Mouse (Mus musculus): ENCODE results near the gene Mpv17. TPM values are rescaled to one million over a fixed set of nuclear protein-coding genes. Genes with fewer than 3 reads are reported as not detected.

Gene Mpv17
- total and polyA plus RNA-seq, 3 experiments = 25.8 to 49.9 TPM; not detected in 1

DNA sequence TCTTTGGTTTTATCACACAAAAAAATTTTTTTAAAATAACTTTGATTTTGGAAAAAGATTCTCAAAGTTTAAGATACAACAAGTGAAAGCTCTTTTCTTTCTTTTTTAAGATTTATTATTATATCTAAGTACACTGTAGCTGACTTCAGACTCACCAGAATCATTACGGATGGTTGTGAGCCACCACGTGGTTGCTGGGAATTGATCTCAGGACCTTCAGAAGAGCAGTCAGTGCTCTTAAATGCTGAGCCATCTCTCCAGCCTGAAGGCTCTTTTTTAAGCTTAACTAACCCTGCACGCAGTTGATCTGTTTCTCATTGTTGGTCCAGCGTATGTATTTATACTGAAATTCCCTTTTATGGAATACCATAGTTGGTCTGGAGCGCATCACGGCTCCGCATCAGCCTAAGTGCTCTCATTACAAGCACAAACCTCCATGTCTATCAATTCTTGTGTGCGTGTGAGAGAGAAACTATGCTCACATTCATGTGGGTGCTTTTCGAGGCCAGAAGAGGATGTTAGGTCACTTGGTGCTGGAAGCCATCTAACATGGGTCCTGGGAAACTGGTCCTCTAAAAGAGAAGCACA is 27.2 kb upstream of the Mpv17 start:
- Histone ChIP-seq H3K79me2 (ENCODE audit: control insufficient read depth, insufficient read depth, low read length, poor library complexity) (peaks cover 33% of the 10 kb centered on the region), H3K27ac (ENCODE audit: control insufficient read depth, low read depth, low read length) (no peak overlapping the region), H3K4me3 (ENCODE audit: control insufficient read depth in 1 of 2, insufficient read depth in 1 of 2, low read depth in 2 of 2, low read length in 2 of 2) (peak overlapping the region in 1 of 2 experiments; percentile 85; a peak in 2 of 4 replicates), H3K9me3 (replicated peaks; ENCODE audit: insufficient read depth, low read length) (no peaks in the 10 kb centered on the region), H3K27me3 (ENCODE audit: control insufficient read depth in 1 of 2, insufficient read depth in 2 of 2, low read length in 2 of 2) (no peaks in the 10 kb centered on the region), H3K4me1 (ENCODE audit: control insufficient read depth in 1 of 2, insufficient read depth in 2 of 2, low read length in 2 of 2) (peaks cover 19 to 27% of the 10 kb centered on the region in 2 experiments), H3K36me3 (ENCODE audit: control insufficient read depth in 1 of 2, insufficient read depth in 2 of 2, low read length in 2 of 2) (peaks cover 2 to 38% of the 10 kb centered on the region in 2 experiments; a peak in 3 of 4 replicates), H3K9ac (ENCODE audit: control insufficient read depth, low read depth, low read length, poor library complexity, severe bottlenecking) (no peak overlapping the region; the same call in 1 of the 2 replicates)
- no peak for TF ChIP-seq BHLHE40 (IDR thresholded peaks at IDR 0.05; ENCODE audit: borderline replicate concordance, low read depth, low read length)
- TF ChIP-seq USF2 (IDR thresholded peaks at IDR 0.05; ENCODE audit: borderline replicate concordance in 1 of 2, insufficient read depth in 1 of 2, low read depth in 1 of 2, low read length in 2 of 2) = no peak
- TF ChIP-seq MYC (IDR thresholded peaks at IDR 0.05; ENCODE audit: low read depth, low read length) = no peak
- TF ChIP-seq GATA1 (IDR thresholded peaks at IDR 0.05; ENCODE audit: low read depth, low read length) = no peak
- no peak for TF ChIP-seq GABPA (IDR thresholded peaks at IDR 0.05; ENCODE audit: low read depth, low read length)
- TF ChIP-seq ZC3H11A (IDR thresholded peaks at IDR 0.05; ENCODE audit: low read depth, low read length) = no peak
- TF ChIP-seq ZMIZ1 (IDR thresholded peaks at IDR 0.05; ENCODE audit: low read depth, low read length) = no peak
- TF ChIP-seq EP300 (IDR thresholded peaks at IDR 0.05; ENCODE audit: low read depth in 1 of 2, low read length in 2 of 2) = no peak
- TF ChIP-seq POLR2AphosphoS2 (IDR thresholded peaks at IDR 0.05; ENCODE audit: low read length) = no peak
- no peak for TF ChIP-seq SMC3 (IDR thresholded peaks at IDR 0.05; ENCODE audit: low read depth, low read length)
- no peak for TF ChIP-seq CTCF (IDR thresholded peaks at IDR 0.05 in 2 of 3, conservative IDR thresholded peaks at IDR 0.05 in 1 of 3; ENCODE audit: control insufficient read depth in 1 of 3, insufficient read depth in 1 of 3, low read depth in 2 of 3, low read length in 3 of 3, poor library complexity in 1 of 3, severe bottlenecking in 1 of 3)
- no peak for TF ChIP-seq RCOR1 (IDR thresholded peaks at IDR 0.05; ENCODE audit: low read depth, low read length)
- TF ChIP-seq KAT2A (conservative IDR thresholded peaks at IDR 0.05; ENCODE audit: low read depth, low read length) = no peak
- TF ChIP-seq POLR2A (IDR thresholded peaks at IDR 0.05; ENCODE audit: control insufficient read depth in 1 of 2, insufficient read depth in 1 of 2, low read depth in 1 of 2, low read length in 2 of 2, poor library complexity in 1 of 2) = no peak
- no peak for DNase-seq (ENCODE audit: low read depth, low spot score)

DNA sequence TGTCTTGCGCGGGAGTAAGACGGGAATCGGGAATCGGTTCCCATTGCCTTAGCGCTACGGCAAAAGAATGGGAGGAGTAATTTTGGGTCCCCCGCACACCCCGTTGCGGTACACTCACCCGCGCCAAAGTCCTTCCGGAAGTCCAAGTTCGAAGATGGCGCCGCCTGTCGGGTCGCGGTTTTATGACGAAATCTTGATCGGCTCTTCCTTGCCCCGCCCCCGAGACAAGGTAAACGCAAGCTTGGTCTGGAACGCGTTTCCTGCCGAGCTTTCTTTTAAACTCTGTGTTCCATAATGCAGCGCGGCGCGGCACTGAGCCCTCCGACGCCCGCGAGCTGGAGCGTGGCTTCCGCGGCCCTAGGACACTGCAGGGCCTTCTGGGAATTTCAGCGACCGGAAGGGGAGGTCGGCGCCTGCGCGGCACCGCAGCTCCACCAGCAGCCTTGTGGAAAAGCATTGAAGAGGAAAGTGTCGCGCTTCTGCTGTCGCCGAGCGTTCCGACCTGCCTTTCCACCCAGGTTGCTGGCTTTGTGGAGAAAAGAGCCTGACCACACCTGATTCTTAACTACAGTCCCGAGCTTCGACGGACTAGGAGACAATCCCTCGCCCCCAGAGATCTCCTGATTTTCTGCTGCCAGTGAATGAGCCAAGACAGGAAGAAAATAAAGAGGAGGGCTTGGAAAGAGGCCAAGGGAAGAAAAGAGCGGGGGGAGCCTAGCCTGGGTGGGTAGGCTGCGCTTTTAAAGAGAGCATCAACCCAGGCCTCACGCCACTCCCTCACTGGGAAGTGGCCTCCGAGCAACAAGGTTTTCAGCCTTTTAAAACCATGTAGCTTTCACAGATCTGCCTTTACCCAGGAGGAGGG is 25.9 kb upstream of the Mpv17 start, which contains the start of the genes Gm29609 and Gtf3c2:
Gm29609 (minus strand) TSS at position 146 of the 865 bp plus-strand sequence.
Gtf3c2 (minus strand) TSS at position 379 of the 865 bp plus-strand sequence.
- peak within 1 kb of the TSS; percentile 67 to 85 for H3K4me3 ChIP-seq (ENCODE audit: control insufficient read depth in 1 of 2, insufficient read depth in 1 of 2, low read depth in 2 of 2, low read length in 2 of 2)
- H3K27me3 ChIP-seq (ENCODE audit: control insufficient read depth in 1 of 2, insufficient read depth in 2 of 2, low read length in 2 of 2) = no peaks in the 10 kb centered on the region
- H3K9ac ChIP-seq (ENCODE audit: control insufficient read depth, low read depth, low read length, poor library complexity, severe bottlenecking) = peak within 1 kb of the TSS; percentile 83
- peaks cover 7 to 33% of the 10 kb centered on the region in 2 experiments for H3K36me3 ChIP-seq (ENCODE audit: control insufficient read depth in 1 of 2, insufficient read depth in 2 of 2, low read length in 2 of 2)
- H3K27ac ChIP-seq (ENCODE audit: control insufficient read depth, low read depth, low read length) = peak within 1 kb of the TSS; percentile 96
- H3K4me1 ChIP-seq (ENCODE audit: control insufficient read depth in 1 of 2, insufficient read depth in 2 of 2, low read length in 2 of 2) = peaks cover 18 to 19% of the 10 kb centered on the region in 2 experiments
- H3K79me2 ChIP-seq (ENCODE audit: control insufficient read depth, insufficient read depth, low read length, poor library complexity) = peaks cover 41% of the 10 kb centered on the region
- no peaks in the 10 kb centered on the region for H3K9me3 ChIP-seq (replicated peaks; ENCODE audit: insufficient read depth, low read length)
- peak; percentile 99 for DNase-seq (ENCODE audit: low read depth, low spot score)
- TF ChIP-seq ZNF384 (IDR thresholded peaks at IDR 0.05; ENCODE audit: low read depth, low read length) (no peak), TBP (IDR thresholded peaks at IDR 0.05; ENCODE audit: low read depth, low read length) (peak; percentile 88), JUND (IDR thresholded peaks at IDR 0.05; ENCODE audit: low read depth, low read length) (0 out of 2 replicates have a peak, but pooled peaks have one; percentile 7), MEF2A (IDR thresholded peaks at IDR 0.05; ENCODE audit: extremely low read depth, insufficient replicate concordance, low read depth, low read length, poor library complexity, severe bottlenecking) (0 out of 2 replicates have a peak, but pooled peaks have one; percentile 5), ZMIZ1 (IDR thresholded peaks at IDR 0.05; ENCODE audit: low read depth, low read length) (peak; percentile 88), POLR2A (IDR thresholded peaks at IDR 0.05; ENCODE audit: control insufficient read depth in 1 of 2, insufficient read depth in 1 of 2, low read depth in 1 of 2, low read length in 2 of 2, poor library complexity in 1 of 2) (peak; percentile 72 to 99), EP300 (IDR thresholded peaks at IDR 0.05; ENCODE audit: low read depth in 1 of 2, low read length in 2 of 2) (peak; percentile 21 to 27; a peak in 1 of 4 replicates), CHD1 (IDR thresholded peaks at IDR 0.05; ENCODE audit: low read depth, low read length) (peak; percentile 65; the same call in 1 of the 2 replicates), E2F4 (IDR thresholded peaks at IDR 0.05; ENCODE audit: borderline replicate concordance, low read depth, low read length) (peak; percentile 90), NRF1 (IDR thresholded peaks at IDR 0.05; ENCODE audit: insufficient read depth, low read depth, low read length, poor library complexity, severe bottlenecking) (peak; percentile 84), CTCF (IDR thresholded peaks at IDR 0.05 in 2 of 3, conservative IDR thresholded peaks at IDR 0.05 in 1 of 3; ENCODE audit: control insufficient read depth in 1 of 3, insufficient read depth in 1 of 3, low read depth in 2 of 3, low read length in 3 of 3, poor library complexity in 1 of 3, severe bottlenecking in 1 of 3) (no peak; a peak in 1 of 6 replicates), CHD2 (IDR thresholded peaks at IDR 0.05; ENCODE audit: low read length) (no peak; the same call in 1 of the 2 replicates), NELFE (IDR thresholded peaks at IDR 0.05; ENCODE audit: low read depth, low read length) (peak; percentile 97), BHLHE40 (IDR thresholded peaks at IDR 0.05; ENCODE audit: borderline replicate concordance, low read depth, low read length) (no peak), MAX (IDR thresholded peaks at IDR 0.05; ENCODE audit: low read length) (peak; percentile 83), USF1 (IDR thresholded peaks at IDR 0.05; ENCODE audit: low read depth, low read length) (peak; percentile 19; the same call in 1 of the 2 replicates), ZKSCAN1 (IDR thresholded peaks at IDR 0.05; ENCODE audit: low read depth, low read length) (no peak)
